Mouse (Mus musculus) naive thymus-derived CD4-positive, alpha-beta T cell, adult 2 months (primary cell): ENCODE data around the gene Cdyl.

ENCODE experiments used
- DNase-seq: peaks from one replicate; pipeline ENCODE4 v3.0.0-alpha.2; 2011; ENCODE audit warnings: low read depth

Cdyl gene

DNA sequence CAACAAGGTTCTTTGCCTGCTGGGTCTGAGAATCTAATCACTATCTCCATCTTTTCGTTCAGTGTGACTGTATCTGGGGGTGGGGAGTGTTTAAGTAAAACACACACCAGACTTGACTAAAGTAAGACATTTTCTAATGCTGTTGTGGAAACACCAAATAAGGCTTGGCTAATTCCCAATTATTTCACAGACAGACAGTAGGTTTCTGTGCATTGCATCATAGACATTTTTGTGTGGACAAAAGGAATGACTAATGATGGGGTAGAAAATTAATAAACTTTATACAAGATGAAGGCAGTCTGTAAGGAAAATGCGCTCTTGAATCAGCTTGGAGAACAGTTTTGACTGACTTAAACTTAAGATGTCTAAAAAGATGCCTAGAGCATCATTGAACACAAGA is 100.7 kb downstream of the Cdyl start:
- DNase-seq, result no peak

GRCm38 (mm10) chr13:35764559-35764958 is 104.9 kb downstream of the Cdyl start:
- DNase-seq, result no peak

DNA sequence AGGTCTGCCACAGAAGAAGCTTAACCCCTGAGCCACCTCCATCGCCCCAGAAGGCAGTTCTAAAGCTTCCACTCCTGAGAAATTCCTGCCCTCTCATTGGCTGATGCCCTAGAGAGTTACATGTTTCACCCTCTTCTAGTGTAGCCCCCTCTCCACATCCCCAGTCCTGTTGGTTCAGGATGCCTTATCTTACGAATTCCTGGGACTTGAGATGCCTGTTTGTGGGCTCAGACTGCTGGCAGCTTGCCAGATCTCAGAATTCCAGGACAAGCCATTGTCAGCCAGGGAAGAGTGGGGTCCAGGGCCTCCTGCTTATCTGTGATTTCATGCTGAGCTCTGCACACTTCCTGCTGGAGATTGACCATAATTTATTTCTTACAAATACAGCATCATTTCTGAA is 106.2 kb downstream of the Cdyl start:
- no peak for DNase-seq

- no peak for DNase-seq
These were observed 110.0 kb downstream of the Cdyl start for GRCm38 (mm10) chr13:35769673-35770072.

DNA sequence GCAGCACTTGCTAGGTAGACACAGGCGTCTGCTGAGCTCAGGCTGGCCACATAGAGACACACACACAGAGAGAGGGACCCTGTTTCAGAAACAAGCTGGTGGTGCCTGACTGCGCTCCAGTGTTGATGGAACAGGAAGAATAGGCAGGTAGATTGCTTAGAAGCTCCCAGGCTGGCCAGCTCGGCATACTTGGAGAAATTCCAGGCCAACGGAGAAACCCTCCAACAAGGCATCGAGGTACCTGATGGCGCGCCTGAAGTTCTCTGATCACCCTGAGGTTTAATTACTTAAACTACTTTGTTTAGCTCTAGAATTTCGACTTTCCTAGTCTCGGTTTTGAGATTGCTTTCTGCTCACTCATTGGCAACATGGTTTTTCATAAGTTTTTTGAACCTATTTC is 110.8 kb downstream of the Cdyl start:
- DNase-seq, result no peak

- DNase-seq, result peak; percentile 55
These were observed 112.3 kb downstream of the Cdyl start for GRCm38 (mm10) chr13:35771968-35772382.

GRCm38 (mm10) chr13:35773763-35774162 is 114.1 kb downstream of the Cdyl start:
- DNase-seq, result no peak

GRCm38 (mm10) chr13:35776123-35776522 is 116.5 kb downstream of the Cdyl start:
- DNase-seq, result no peak

DNA sequence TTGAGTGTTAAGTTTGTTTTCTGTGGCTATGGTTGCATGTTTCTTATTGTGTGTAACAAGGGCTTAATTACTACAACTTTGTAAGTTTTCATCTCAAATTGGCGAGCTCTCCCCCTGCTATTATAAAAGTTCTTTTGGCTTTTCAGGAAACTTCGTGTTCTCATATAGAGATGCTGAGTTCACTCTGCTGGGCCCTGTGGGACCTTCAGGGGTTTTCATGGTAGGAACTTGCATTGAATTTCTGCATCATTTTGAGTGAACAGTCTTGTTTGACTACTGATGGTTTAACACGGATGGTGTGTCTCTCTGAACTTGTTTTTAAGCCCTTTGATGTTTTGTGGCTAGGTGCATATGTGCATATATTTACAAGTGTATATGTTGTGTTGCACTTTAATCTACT is 121.1 kb downstream of the Cdyl start:
- DNase-seq, result no peak

DNA sequence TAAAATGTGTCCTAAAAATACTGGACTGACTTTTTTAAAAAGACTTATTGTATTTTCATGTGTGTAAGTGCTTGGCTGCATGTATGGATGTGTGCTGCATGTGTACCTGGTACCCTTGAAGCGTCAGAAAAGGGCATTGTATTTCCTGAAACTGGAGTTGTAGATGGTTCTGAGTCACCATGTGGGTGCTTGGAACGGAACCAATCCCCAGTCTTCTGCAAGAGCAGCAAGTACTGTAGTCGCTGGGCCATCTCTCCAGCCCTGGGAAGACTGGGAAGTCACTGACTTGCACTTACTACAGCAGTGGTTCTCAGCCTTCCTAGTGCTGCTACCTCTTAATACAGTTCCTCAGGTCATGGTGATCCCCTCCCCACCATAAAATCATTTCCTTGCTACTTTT is 122.1 kb downstream of the Cdyl start:
- DNase-seq, result no peak

GRCm38 (mm10) chr13:35782949-35783348 is 123.3 kb downstream of the Cdyl start:
- peak; percentile 73 for DNase-seq

DNA sequence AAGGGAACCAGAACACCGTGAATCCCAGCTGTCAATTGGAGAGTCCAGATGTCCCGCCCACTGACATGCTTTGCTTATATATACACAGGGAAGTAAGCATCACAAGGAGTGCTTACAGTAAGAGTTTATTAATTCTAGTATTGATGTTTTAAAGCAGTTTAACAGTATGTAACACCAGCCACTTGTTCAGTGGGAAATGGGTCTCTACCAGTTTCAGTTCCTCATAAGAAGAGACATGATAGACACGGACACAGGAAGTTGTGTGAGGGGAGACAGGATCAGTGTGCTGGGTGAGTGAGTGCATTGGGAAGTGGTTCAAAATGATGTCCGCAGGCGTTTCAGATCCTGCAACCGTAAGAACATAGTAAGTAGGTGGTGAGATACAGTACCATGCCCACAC is 123.9 kb downstream of the Cdyl start:
- DNase-seq, result peak; percentile 16

GRCm38 (mm10) chr13:35784281-35784680 is 124.6 kb downstream of the Cdyl start:
- no peak for DNase-seq

- DNase-seq, result no peak
These were observed 125.8 kb downstream of the Cdyl start for GRCm38 (mm10) chr13:35785330-35785939.

GRCm38 (mm10) chr13:35786726-35787399 is 127.2 kb downstream of the Cdyl start:
- no peak for DNase-seq

DNA sequence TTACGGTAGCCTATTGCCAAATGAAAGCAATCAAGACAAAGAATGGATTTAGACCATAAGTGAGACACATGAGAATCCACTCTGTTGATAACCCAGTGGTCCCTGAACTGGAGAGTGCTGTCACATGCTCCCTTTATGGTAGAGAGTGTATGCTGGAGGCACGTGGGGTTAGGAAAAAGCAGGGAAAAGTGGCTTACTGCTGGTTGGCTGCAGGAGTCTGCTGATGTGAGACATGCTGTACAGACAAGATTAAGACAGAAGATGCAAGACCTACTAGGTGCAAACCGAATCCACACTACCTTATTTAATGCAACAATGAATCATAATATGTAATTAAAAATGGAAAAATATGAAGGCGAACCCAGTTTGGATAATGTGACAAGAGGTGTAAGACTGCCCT is 129.9 kb downstream of the Cdyl start:
- DNase-seq, result no peak

DNA sequence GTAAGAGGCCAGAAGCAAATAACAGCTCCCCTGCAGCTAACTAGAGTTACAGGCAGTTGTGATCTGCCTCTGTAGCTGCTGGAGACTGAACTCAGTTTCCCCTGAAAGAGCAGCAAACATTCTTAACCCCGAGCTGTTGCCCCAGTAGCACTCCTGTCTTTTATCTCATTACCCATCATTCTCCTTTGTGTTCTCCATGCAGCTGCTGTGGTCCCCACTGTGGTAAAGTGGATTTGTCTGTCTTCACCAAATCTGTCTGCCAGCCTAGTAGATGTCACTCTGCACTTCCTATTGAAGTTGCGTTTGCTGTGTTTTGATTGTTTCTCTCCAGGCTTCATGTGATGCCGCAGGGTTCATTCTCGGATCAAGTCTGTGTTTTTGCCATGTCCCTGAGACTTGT is 130.8 kb downstream of the Cdyl start:
- no peak for DNase-seq

DNA sequence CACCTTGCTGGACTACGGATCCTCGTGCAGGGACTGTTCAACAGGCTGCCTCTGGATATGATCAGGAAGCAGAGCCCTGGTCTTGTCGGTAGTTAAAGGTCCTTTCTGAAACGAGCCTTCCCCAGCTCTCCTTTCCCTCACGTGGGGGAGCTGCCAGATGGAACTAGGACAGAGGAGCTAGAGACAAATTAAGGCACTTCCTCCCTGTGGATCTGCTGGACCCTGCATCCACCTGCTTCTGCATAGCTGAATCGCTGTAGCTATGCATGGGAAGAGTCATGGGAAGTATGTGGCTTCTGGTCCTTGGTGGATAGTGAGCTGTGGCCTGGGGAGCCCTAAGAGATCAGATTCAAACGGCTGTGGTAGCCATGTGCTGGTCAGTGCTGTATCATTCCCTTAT is 134.7 kb downstream of the Cdyl start:
- no peak for DNase-seq

GRCm38 (mm10) chr13:35794774-35795173 is 135.1 kb downstream of the Cdyl start:
- DNase-seq, result no peak

DNA sequence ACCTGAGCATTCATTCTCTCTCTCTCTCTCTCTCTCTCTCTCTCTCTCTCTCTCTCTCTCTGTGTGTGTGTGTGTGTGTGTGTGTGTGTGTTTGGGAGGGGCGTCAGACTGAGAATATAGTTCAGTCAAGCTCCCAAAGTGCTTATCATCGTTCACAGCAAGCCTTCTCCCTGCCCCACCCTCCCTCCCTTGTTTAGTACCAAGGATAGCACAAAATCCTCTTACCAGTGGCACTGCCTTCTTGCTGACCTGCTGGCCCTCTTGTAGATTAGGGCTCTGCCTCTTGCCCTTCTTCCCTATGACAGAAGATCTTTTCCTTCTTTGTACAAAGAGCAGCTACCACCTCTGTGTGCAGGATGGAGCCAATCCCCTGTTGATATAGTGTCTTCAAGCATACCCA is 136.3 kb downstream of the Cdyl start:
- DNase-seq, result no peak

- DNase-seq, result no peak
These were observed 136.7 kb downstream of the Cdyl start for GRCm38 (mm10) chr13:35796352-35796751.

GRCm38 (mm10) chr13:35797811-35798522 is 138.3 kb downstream of the Cdyl start:
- peak; percentile 37 for DNase-seq

GRCm38 (mm10) chr13:35798645-35799044 is 139.0 kb downstream of the Cdyl start:
- DNase-seq, result peak; percentile 39
